Mouse (Mus musculus): Measurements from ENCODE around the gene Flvcr2. TPM values are rescaled to one million over a fixed set of nuclear protein-coding genes. Genes with fewer than 3 reads are reported as not detected.

Flvcr2 gene
- total RNA-seq, 2 experiments from 2014 or later = 2.6 TPM

DNA sequence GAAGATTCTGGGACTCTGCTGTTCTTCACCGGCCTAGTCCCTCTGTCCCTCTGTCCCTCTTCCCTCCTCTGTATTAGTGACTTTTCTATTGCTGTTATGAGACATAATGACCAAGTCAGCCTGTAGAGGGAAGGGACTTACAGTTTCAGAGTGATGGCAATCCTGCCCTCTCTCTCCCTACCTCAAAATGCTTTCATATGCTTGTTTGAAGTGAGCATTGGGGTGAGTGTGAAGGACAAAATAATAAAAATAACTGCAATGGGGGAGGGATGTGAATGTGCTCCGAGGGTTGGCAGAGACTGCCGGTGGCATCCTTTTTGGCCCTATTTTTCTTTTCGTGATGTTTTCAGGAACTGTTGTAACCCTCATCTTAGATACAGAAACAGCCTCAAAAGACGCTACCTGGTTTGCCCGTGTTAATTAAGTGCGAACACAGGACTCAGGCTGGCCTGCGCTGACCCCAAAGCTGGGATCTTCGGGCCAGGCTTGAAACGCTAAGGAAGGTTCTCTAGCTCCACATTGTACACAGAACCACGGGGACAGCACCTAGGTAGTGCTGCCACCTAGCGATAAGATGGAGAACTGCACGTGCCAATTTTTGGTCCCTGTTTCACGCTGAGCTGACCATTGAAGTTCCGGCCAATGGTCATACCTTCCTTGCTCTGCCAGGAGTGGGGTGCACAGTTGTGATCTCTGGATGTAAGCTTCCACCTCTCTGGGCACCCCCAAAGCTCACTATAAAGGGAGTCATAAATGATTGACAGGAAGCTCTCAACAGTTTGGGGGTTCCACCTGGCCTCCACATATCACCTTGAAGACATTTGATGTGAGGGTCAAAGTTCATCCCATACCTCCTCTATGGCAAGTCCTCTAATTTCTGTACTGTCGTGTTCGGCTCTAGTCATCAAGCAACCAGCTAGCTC, 17.1 kb upstream of the Flvcr2 start:
- peak; percentile 51 for DNase-seq (ENCODE audit: low spot score in 2 of 2)

DNA sequence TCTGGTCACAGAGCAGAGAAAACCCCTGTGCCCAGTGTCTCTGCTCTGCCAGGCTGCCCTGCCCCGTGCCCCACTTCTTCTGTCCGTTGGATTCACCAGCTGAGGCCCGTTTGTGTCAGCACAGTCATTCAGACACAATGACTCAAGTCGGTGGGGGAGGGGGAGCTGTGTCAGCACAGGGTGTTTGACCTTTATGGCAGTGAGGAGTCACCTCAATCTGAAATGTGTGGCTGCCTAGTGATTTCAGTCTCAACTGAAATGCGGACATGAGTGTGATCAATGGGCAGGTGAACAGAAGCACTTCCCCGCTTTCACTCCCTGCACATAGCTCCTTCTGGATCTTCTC, 16.4 kb upstream of the Flvcr2 start:
- intact Hi-C loops (cut with DNase I) = loop anchor here (5.0 kb wide), 1 partner anchor 233 kb away; no protein-coding TSS in a partner anchor
- DNase-seq (ENCODE audit: low spot score in 2 of 2) = no peak

More for the DNA sequence above, 17.1 kb upstream of the Flvcr2 start:
- intact Hi-C loops (cut with DNase I) = loop anchor here (5.0 kb wide), 1 partner anchor 232 kb away; no protein-coding TSS in a partner anchor

DNA sequence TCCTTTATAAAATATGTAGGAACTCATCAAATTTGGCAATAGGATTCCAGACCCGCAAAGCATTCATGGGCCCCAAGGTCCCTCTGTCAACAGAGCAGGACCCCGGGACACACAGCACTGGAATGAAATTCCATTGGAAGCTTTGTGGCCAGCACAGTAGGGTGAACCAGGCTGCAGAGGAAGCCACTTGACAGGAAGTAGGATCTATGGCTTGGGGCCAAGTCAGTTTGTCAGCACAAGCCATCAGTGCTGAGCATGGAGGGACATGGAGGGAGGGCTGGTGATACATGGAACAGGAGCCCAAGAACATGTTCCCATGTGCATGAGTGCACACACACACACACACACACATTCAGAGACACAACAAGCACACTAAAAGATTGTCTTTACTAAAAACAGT, 10.1 kb upstream of the Flvcr2 start:
- no peak for DNase-seq (ENCODE audit: low spot score in 2 of 2)

DNA sequence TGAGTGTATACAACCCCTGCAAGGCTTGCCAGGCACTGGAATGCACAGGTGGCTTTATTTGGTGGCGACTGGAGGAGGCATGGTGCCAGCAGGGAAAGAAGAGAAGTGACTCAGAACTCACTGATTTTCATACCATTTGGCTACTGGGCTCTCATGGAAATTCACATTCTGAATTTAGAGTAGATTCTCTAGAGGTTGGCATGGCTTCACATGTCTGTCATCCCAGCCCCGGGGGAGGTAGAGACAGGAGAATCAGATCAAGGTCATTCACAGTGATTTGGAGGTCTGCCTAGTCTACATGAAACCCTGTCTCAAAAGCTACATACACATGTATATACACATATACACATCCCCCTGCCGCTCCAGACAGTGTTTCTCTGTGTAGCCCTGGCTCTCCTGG, 9.4 kb upstream of the Flvcr2 start:
- intact Hi-C loops (cut with DNase I) = no loop called here

More for the DNA sequence above, 10.1 kb upstream of the Flvcr2 start:
- intact Hi-C loops (cut with DNase I) = no loop called here

DNA sequence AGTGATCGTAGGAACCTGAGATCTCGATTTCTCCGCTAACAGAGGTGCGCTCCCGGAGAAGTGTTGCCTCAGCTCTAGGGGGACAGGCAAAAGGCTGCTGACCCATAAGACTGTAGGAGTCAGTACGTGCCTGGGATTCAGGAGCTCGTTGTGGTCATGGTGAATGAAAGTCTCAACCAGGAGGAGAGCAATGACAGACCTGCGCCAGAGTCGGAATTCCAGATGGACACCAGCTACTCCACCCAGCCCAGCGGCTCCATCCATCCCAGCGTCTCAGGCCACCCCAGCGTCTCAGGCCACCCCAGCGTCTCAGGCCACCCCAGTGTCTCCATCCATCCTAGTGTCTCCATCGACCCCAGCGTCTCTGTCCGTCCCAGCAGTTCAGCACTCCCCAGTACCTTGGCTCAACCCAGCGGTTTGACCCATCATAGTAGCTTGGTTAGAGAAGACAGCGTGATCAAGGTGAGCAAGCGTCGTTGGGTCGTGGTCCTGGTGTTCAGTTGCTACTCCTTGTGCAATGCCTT, 419 bp downstream of the Flvcr2 start:
- no peak for DNase-seq (ENCODE audit: low spot score in 2 of 2)
- intact Hi-C loops (cut with DNase I) = loop anchor here (10.0 kb wide), 1 partner anchor 328 kb away; the partner anchor contains the start of gene Tgfb3

More for the DNA sequence above, 9.4 kb upstream of the Flvcr2 start:
- peak; percentile 9 to 78 for DNase-seq (ENCODE audit: low spot score in 2 of 2)

DNA sequence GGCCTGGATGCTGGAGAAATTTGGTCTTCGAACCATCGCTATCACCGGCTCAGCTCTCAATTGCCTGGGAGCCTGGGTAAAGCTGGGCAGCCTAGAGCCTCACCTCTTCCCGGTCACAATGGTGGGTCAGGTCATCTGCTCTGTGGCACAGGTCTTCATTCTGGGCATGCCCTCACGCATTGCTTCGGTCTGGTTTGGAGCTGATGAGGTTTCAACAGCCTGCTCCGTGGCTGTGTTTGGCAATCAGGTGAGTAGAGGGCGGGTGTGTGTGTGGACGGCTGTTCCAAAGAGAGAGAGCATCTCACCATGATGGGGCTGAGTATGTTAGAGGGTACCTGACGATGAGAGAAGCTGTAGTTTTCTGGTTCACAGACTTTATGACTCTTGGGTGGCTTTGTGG, 1.0 kb downstream of the Flvcr2 start:
- intact Hi-C loops (cut with DNase I) = loop anchor here (10.0 kb wide), 1 partner anchor 327 kb away; the partner anchor contains the start of gene Tgfb3
- DNase-seq (ENCODE audit: low spot score in 2 of 2) = no peak

DNA sequence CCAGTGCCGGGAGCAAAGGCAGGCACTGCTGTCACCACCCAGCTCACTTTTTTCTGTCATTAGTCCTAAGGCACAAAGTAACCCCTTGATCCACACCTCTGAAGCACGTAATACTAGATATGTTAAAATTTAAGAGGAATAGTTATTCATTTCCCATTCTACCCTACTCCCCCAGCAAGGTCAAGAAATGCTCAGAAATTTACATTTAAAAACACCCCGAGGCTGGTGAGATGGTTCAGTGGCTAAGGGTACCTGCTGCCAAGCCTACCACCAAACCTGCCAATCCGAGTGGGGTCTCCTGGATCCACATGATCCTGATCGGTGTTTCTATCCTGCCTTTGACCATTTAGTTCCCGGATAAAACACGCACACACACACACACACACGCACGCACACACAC, 3.5 kb downstream of the Flvcr2 start:
- intact Hi-C loops (cut with DNase I) = loop anchor here (10.0 kb wide), 1 partner anchor 325 kb away; the partner anchor contains the start of gene Tgfb3
- no peak for DNase-seq (ENCODE audit: low spot score in 2 of 2)

DNA sequence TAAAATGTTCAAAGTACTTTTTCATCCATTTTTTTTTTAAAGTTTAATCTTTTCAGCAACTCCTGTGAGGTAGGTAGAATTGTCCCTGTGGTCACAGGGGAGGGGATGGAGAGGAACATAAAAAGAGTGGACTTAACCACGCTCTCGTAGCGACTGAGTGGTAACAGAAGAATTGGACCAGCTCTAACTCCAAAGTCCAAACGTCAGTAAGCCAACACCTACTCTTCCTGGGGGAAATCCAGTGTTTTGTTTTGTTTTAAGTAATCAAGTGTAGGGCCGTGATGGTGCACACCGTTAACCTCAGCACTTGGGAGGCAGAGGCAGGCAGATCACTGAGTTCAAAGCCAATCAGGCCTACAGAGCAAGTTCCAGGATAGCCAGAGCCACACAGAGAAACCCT, 5.8 kb downstream of the Flvcr2 start:
- intact Hi-C loops (cut with DNase I) = no loop called here
- no peak for DNase-seq (ENCODE audit: low spot score in 2 of 2)

DNA sequence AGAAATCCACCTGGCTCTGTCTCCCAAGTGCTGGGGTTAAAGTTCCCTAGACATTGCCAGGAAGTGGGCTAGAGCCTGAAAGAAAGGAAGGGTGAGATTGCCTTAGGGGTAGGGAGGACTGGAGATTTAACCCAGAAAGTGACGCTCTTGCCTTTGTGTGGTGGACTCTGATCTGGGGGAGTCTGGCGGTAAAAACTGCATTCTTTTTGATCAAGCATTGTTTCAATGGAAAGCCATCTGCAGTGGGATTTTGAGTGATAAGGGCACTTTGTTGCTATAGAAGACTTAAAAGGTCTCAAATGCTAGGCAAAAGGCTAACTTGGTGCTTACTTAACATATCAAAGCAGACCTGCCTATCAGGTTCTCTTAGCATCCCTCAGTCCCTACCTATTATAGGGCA, 6.9 kb downstream of the Flvcr2 start:
- no peak for DNase-seq (ENCODE audit: low spot score in 2 of 2)
- intact Hi-C loops (cut with DNase I) = no loop called here

DNA sequence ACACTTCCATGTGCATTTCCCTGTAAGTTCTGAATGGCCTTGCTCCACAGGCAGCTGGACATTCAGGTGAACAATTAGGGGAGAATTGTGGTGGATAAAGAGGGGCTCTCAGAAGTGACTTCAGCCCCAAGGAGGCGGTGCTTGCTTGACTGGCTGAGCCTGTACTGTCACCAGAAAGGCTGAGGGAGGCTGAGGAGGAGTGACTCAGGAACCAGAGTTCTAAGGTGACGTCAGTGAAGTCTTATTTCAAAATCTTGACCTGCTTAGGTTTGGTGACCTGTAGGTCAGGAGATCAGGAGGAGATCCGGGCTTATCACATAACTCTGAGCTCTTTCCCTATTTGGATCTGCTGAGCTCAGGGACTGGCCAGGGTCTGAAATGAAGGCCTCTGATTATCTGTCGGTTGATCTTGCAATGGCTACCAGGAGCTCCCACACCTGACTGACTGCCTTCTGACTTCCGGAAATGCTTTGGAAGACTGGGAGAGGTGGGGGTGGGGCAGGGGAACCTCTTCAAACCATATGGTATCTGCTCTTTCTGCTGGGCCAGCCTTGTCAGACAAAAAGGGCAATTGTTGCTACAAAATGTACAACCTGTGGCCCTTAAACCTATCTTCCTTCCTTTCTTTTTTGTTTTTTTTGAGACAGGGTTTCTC, 8.4 kb downstream of the Flvcr2 start:
- intact Hi-C loops (cut with DNase I) = no loop called here

DNA sequence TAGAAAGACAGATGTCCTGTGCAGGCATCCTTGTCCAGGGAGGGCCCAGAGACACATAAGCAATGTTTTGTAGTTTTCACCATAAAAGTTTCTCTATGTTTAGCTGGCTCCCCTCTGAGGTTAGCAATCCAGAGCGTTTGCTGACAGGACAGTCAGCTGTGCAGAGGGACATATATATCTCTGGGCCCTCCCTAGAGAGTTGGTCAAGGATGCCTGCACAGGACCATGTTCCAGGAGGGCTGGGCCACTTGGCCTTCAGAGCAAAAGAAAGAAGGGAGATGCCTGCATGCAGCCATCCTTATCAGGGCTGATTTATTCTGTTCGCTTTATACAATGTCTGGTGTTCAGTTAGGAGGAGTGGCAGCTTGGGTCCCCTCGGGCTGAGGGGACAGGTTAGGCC, 10.1 kb downstream of the Flvcr2 start:
- DNase-seq (ENCODE audit: low spot score in 2 of 2) = no peak
- intact Hi-C loops (cut with DNase I) = no loop called here

More for the DNA sequence above, 8.4 kb downstream of the Flvcr2 start:
- DNase-seq (ENCODE audit: low spot score in 2 of 2) = no peak

DNA sequence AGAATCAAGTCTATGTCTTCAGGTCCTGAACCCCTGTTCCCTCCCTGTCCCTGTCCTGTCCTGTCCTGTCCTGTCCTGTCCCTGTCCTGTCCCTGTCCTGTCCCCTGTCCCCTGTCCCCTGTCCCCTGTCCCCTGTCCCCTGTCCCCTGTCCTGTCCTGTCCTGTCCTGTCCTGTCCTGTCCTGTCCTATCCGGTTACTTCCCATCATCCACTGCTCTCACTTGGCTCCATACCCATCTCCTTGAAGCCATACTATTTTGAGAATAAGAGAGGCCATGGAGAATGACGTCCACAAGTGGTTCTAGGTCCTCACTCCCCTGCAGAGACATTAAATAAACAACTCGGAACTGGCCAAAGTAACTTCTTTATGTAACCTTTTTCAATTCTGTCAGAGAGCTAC, 10.7 kb downstream of the Flvcr2 start:
- intact Hi-C loops (cut with DNase I) = no loop called here
- DNase-seq (ENCODE audit: low spot score in 2 of 2) = no peak

DNA sequence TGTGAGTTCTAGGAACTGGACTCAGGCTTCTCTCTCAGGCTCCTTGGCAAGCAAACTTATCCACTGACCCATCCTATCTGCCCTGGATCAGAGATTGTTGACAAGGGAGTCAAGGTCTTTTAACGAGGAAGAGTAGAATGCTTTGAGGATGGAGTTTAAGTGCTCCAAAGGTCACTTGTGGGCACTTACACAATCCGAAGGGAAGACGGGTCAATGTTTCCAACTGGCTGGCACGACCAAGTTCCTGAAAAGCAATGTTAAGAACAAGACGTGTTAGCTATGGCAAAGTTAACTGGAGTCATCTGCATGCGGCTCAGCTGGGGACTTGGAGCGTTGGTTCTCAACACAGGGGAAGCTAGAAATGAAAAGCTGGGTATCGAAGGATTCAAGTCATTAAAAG, 12.4 kb downstream of the Flvcr2 start:
- no peak for DNase-seq (ENCODE audit: low spot score in 2 of 2)
- intact Hi-C loops (cut with DNase I) = no loop called here

DNA sequence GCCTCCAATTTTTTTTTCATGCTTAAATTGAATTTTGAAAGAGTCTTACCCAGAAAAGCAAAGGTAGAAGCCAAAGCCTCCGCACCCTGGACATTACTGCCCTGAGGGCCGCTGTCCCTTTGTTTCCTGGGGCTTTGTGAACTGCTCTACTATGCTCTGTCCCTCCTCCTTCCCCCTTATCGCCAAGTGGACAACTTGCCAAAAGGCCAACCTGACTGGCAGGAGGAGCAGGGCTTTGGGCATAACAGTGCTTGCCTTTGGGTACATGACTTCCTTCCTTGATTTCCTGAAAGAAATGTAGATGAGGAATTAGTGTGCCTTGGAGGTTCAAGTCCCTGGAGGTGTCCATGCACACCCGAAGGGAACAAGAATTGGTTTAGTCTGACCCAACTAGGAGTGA, 15.1 kb downstream of the Flvcr2 start:
- intact Hi-C loops (cut with DNase I) = no loop called here
- no peak for DNase-seq (ENCODE audit: low spot score in 2 of 2)

DNA sequence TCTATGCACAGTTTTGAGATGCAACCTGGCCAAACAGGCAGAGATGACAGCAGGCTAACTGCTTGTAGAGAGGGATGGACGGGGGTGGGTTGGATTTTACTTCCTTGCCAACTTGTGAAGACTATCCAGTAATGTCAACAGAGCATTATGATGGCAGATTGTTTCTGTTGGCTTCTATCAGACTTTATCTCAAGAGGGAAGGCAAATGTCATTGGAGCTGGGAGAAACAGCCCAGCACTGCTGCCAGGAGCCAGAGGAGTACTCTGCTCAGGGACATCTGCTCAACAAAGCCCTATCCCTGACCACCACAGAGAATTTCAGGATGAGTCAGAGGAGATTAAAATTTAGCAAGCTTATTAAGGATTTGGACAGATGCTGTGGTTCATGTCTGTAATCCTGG, 18.3 kb downstream of the Flvcr2 start:
- DNase-seq (ENCODE audit: low spot score in 2 of 2) = no peak
- intact Hi-C loops (cut with DNase I) = no loop called here

DNA sequence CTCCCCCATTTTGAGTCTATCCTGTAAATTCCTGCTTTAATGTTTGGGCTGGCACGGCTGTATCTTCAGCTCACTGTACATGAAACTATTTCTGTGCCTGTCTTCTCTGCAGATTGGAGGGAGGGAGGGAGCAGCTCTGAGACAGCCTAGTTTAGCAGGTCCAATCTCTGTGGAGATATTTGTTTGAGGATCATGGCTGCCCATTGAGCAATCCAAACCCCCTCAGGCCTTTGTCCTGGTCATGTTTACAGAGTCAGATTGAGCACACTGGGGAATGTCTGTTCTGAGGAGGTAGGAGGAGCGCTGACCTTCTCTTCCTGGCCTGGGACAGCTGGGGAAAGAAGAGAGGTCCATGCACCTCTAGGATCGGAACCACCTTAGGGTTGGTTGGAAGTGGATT, 19.9 kb downstream of the Flvcr2 start:
- intact Hi-C loops (cut with DNase I) = no loop called here
- DNase-seq (ENCODE audit: low spot score in 2 of 2) = no peak

DNA sequence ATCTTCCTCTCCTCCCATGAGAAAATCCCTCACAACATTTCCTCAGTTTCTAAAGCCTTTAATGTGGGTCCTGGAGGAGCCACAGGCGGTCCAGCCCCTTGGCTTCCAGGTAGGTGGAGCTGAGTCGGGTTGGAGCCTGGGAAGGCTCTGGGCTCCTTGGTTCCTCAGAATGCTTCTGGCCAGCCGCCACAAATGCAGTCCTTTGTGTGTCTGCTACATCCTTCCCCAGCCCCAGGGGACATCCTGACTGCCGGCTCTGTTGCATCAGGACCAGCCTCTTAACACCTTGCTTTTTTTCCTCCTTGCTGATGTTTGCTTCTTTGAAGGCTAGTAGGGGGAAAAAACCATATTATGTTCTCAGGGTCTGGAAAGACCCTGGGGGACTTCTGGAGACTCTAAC, 21.4 kb downstream of the Flvcr2 start:
- DNase-seq (ENCODE audit: low spot score in 2 of 2) = no peak
- intact Hi-C loops (cut with DNase I) = no loop called here

DNA sequence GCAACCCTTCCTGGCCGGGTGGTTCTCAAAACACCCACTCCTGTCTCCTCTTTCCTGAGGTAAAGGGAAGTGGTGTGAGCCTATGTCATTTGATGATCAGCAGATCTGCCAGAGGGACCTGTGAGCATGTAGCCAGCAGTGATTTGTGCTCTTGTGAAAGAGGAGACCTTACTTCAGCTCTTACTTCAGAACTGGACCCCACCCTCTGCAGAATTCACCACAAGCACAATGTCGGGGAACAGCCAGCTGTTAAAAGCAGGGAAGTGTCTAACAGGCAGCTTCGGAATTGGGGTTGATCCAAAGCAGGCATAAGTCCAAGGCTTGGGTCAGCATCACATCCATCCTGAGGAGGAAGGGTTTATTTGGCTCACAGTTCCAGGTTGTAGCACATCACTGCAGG, 25.0 kb downstream of the Flvcr2 start:
- intact Hi-C loops (cut with DNase I) = loop anchor here (5.0 kb wide), 1 partner anchor 79 kb away; no protein-coding TSS in a partner anchor
- DNase-seq (ENCODE audit: low spot score in 2 of 2) = no peak

DNA sequence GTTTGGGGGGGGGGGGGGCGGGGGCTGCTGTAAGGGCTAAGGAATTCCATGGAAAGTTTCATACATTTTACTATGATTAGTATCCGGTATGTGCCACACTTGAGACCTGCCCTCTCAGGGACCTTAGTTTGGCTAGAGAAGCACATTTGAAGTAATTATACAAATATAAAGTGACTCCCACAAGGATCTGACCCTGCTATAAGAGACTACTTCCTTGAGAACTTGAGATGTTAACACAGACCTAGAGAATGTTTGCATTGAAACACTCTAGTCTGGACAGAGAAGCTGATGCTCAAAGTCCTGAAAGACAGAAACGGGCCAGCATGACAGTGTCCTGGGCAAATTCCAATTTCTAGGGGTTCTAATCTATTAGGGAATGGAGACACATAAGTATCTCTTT, 32.6 kb downstream of the Flvcr2 start:
- intact Hi-C loops (cut with DNase I) = no loop called here
- no peak for DNase-seq (ENCODE audit: low spot score in 2 of 2)

DNA sequence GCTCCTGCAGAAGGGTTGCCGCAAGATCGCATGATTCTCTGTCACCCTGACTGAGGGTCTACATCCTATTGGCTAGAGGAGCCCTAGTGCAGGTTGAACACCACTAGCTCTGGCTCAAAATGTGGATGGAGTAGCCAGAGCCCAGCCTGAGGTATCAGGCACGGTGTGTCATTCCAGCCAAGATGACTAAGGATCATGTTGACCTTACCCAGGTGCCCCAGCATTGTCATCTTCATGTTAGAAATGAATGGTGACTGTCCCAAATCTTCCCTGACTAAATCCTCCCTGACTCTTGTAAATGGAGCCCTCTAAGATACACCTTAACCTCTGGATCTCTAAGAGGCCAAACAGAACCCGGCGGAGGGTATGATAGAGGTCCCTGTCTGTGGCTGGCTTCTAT, 33.4 kb downstream of the Flvcr2 start:
- intact Hi-C loops (cut with DNase I) = no loop called here
- no peak for DNase-seq (ENCODE audit: low spot score in 2 of 2)

DNA sequence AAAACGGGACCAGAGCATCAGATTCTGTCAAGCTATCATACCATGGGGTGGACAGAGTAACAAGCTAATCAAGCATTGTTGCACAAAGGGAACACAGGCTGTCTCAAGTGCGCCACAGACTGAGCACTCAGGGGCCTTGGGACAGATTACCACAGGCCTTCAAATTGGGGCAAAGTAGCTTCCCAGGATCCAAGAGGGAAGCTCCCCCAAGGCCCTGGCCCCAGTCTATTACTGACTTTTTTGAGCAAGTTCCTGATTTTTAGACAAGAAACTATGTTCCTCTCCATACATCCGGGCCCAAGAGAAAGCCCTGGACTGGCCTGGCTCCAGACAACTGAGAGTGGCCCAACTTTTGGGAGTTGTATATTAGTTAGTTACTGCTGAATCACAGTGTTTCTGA, 35.3 kb downstream of the Flvcr2 start:
- intact Hi-C loops (cut with DNase I) = no loop called here
- no peak for DNase-seq (ENCODE audit: low spot score in 2 of 2)
